Mouse (Mus musculus) left cerebral cortex, postnatal 10 days (tissue): ENCODE measurements at regions not wholly inside any gene's neighbourhood (a gene's known extent, or its start where the extent isn't known, plus 50 kb on each side); places are given as distances from the start of the nearest gene placed in this dataset.

ENCODE experiments used
- DNase-seq, 2 experiments: peaks; one replicate each; pipeline ENCODE4 v3.0.0; 2021 to 2022; ENCODE audit warnings: low spot score in 2 of 2, mixed read lengths in 1 of 2; ENCODE audit errors: extremely low spot score in 1 of 2
- intact Hi-C: fragments of 180-260 bp; cut with DNase I; formaldehyde crosslinking; loops from one replicate; pipeline ENCODE4 v1.15.1; 2025

- intact Hi-C loops, result no loop called here
- no peak for DNase-seq
These were observed 172.6 kb upstream of the Ccn2 start for GRCm38 (mm10) chr10:24422498-24423160.

- intact Hi-C loops, result no loop called here
- no peak for DNase-seq
These were observed 161.4 kb upstream of the Ccn2 start for GRCm38 (mm10) chr10:24433737-24434367.

- no peak for DNase-seq
These were observed 158.1 kb upstream of the Ccn2 start for GRCm38 (mm10) chr10:24437177-24437576.

GRCm38 (mm10) chr10:24444572-24444971 lies 150.7 kb upstream of the Ccn2 start:
- DNase-seq, result no peak
- intact Hi-C loops, result no loop called here

More at GRCm38 (mm10) chr10:24437177-24437576, 158.1 kb upstream of the Ccn2 start:
- intact Hi-C loops, result no loop called here

GRCm38 (mm10) chr10:24445036-24445435 lies 150.2 kb upstream of the Ccn2 start:
- no peak for DNase-seq
- intact Hi-C loops, result no loop called here

- no peak for DNase-seq
- intact Hi-C loops, result no loop called here
These were observed 149.1 kb upstream of the Ccn2 start for GRCm38 (mm10) chr10:24446168-24446567.

- intact Hi-C loops, result no loop called here
- no peak for DNase-seq
These were observed 148.1 kb upstream of the Ccn2 start for GRCm38 (mm10) chr10:24447135-24447534.

- peak; percentile 14 to 25 for DNase-seq
- intact Hi-C loops, result no loop called here
These were observed 147.2 kb upstream of the Ccn2 start for GRCm38 (mm10) chr10:24448001-24448561.

GRCm38 (mm10) chr10:24453507-24453906 lies 141.7 kb upstream of the Ccn2 start:
- intact Hi-C loops, result no loop called here
- DNase-seq, result no peak

- DNase-seq, result no peak
- intact Hi-C loops, result no loop called here
These were observed 136.6 kb upstream of the Ccn2 start for GRCm38 (mm10) chr10:24458667-24459066.

GRCm38 (mm10) chr10:24463873-24464272 lies 131.4 kb upstream of the Ccn2 start:
- DNase-seq, result no peak
- intact Hi-C loops, result no loop called here

GRCm38 (mm10) chr10:24464377-24464776 lies 130.9 kb upstream of the Ccn2 start:
- no peak for DNase-seq
- intact Hi-C loops, result no loop called here

- DNase-seq, result no peak
- intact Hi-C loops, result no loop called here
These were observed 125.5 kb upstream of the Ccn2 start for GRCm38 (mm10) chr10:24469741-24470140.

- intact Hi-C loops, result no loop called here
- DNase-seq, result no peak
These were observed 123.7 kb upstream of the Ccn2 start for GRCm38 (mm10) chr10:24471521-24471920.

GRCm38 (mm10) chr10:24476288-24476687 lies 119.0 kb upstream of the Ccn2 start:
- intact Hi-C loops, result no loop called here
- DNase-seq, result no peak

GRCm38 (mm10) chr10:24478535-24478934 lies 116.7 kb upstream of the Ccn2 start:
- intact Hi-C loops, result no loop called here
- no peak for DNase-seq

- no peak for DNase-seq
- intact Hi-C loops, result no loop called here
These were observed 116.1 kb upstream of the Ccn2 start for GRCm38 (mm10) chr10:24479148-24479547.

- no peak for DNase-seq
- intact Hi-C loops, result no loop called here
These were observed 113.2 kb upstream of the Ccn2 start for GRCm38 (mm10) chr10:24481926-24482612.

GRCm38 (mm10) chr10:24483053-24483452 lies 112.2 kb upstream of the Ccn2 start:
- intact Hi-C loops, result no loop called here
- no peak for DNase-seq

- DNase-seq, result no peak
- intact Hi-C loops, result no loop called here
These were observed 111.1 kb upstream of the Ccn2 start for GRCm38 (mm10) chr10:24484101-24484660.
